Mouse (Mus musculus) liver, embryonic 15.5 days (tissue): ENCODE measurements around the gene Prkcg. TPM values are rescaled to one million over a fixed set of nuclear protein-coding genes. Genes with fewer than 3 reads are reported as not detected.

Experiments used
- ATAC-seq: fragments of 200-750 bp; cut with Nextera tagmentation; 2 replicates; pipeline ENCODE4 v1.8.0; 2017; ENCODE audit warnings: moderate number of reproducible peaks, mild to moderate bottlenecking, moderate library complexity; ENCODE audit not compliant: insufficient read depth
- H3K27ac ChIP-seq: fragments of 300-500 bp; sonication (generic); replicated peaks from 2 replicates; pipeline ENCODE4 v1.5.1; 2015; ENCODE audit warnings: mild to moderate bottlenecking, inconsistent platforms
- H3K27me3 ChIP-seq: fragments of 300-500 bp; sonication (generic); 2 replicates; pipeline ENCODE4 v1.6.1; 2015; ENCODE audit warnings: mild to moderate bottlenecking, inconsistent platforms
- H3K36me3 ChIP-seq: fragments of 300-500 bp; sonication (generic); replicated peaks from 2 replicates; pipeline ENCODE4 v1.6.1; 2015; ENCODE audit warnings: moderate library complexity, mild to moderate bottlenecking, inconsistent platforms
- H3K4me1 ChIP-seq: fragments of 300-500 bp; sonication (generic); replicated peaks from 2 replicates; pipeline ENCODE4 v1.6.1; 2015; ENCODE audit warnings: inconsistent platforms
- H3K4me2 ChIP-seq: fragments of 300-500 bp; sonication (generic); 2 replicates; pipeline ENCODE4 v1.6.1; 2015; ENCODE audit warnings: moderate library complexity, mild to moderate bottlenecking, inconsistent platforms
- H3K4me3 ChIP-seq: fragments of 300-500 bp; sonication (generic); replicated peaks from 2 replicates; pipeline ENCODE4 v1.5.1; 2015; ENCODE audit warnings: mild to moderate bottlenecking, inconsistent platforms
- H3K9ac ChIP-seq: fragments of 300-500 bp; sonication (generic); 2 replicates; pipeline ENCODE4 v1.6.1; 2015; ENCODE audit warnings: moderate library complexity, mild to moderate bottlenecking, inconsistent platforms
- H3K9me3 ChIP-seq: fragments of 300-500 bp; sonication (generic); replicated peaks from 2 replicates; pipeline ENCODE4 v1.6.1; 2016; ENCODE audit warnings: inconsistent platforms
- WGBS: fragments of 180-500 bp; shearing (Covaris S2); methylation state at CpG from one replicate; pipeline ENCODE4 v1.1.7; 2015; ENCODE audit warnings: mixed read lengths; ENCODE audit not compliant: insufficient replicate concordance; 5-methylcytosine and 5-hydroxymethylcytosine counted together
- polyA plus RNA-seq: library from polyadenylated mRNA; unstranded; fragments of >200 nt; fragmentation: Nextera tagmentation; extraction: Ambion mirVana; gene quantifications from 2 replicates; pipeline ENCODE4 v1.2.1, GENCODE M21; 2015

Gene Prkcg
- polyA plus RNA-seq, 1 experiment from 2014 or later = not detected

DNA sequence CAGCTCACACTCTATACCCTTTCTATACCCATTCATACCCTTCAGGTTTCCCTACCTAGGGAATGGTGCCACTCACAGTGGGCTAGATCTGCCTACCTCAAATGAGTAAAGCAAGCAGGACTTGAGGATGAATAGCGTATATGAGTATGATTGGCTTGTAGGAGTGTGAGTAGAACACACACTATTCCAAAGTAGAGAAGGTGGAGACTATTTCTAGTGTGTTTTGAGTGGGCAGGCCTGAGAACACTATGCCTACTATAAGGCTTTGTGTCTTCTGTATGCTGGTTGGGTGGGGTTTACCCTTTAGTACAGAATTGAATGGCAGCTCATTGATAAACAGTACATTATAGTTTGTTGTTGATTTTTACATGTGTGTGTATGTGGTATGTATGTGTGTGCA, 34.8 kb downstream of the Prkcg start:
- no peak for ATAC-seq
- 82% methylated on average over 1 of the region's 1 CpGs for whole genome bisulfite sequencing

DNA sequence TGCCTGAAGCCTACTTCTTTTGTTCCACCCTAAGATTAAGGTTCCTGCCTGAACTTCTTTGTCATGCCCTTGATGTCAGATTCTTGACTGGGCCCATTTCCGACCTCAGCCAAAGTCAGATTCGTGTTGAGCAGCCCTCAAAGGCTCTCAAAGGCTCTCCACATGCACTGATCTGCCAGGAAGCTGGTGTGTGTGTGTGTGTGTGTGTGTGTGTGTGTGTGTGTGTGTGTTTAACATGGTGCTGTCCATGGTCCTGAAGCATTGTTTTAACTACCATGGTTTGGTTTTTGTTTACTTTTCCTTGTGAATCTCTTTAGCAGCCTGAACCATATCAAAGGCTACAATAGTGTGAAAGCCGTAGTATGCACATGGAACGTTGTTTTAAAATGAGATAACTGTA, 39.0 kb downstream of the Prkcg start:
- H3K4me3 ChIP-seq = no peak overlapping the region
- 48% methylated on average over 4 of the region's 4 CpGs for WGBS
- H3K9me3 ChIP-seq = no peaks in the 10 kb centered on the region
- H3K4me2 ChIP-seq = no peak overlapping the region
- H3K4me1 ChIP-seq = no peaks in the 10 kb centered on the region
- H3K27ac ChIP-seq = no peak overlapping the region
- no peaks in the 10 kb centered on the region for H3K36me3 ChIP-seq
- H3K9ac ChIP-seq = no peak overlapping the region
- no peak for ATAC-seq
- H3K27me3 ChIP-seq = peaks cover 39% of the 10 kb centered on the region

More for the DNA sequence above, 34.8 kb downstream of the Prkcg start:
- no peak overlapping the region for H3K4me2 ChIP-seq
- H3K27ac ChIP-seq = no peak overlapping the region
- no peaks in the 10 kb centered on the region for H3K4me1 ChIP-seq
- H3K9me3 ChIP-seq = no peaks in the 10 kb centered on the region
- H3K9ac ChIP-seq = no peak overlapping the region
- H3K27me3 ChIP-seq = no peaks in the 10 kb centered on the region
- no peak overlapping the region for H3K4me3 ChIP-seq
- no peaks in the 10 kb centered on the region for H3K36me3 ChIP-seq

DNA sequence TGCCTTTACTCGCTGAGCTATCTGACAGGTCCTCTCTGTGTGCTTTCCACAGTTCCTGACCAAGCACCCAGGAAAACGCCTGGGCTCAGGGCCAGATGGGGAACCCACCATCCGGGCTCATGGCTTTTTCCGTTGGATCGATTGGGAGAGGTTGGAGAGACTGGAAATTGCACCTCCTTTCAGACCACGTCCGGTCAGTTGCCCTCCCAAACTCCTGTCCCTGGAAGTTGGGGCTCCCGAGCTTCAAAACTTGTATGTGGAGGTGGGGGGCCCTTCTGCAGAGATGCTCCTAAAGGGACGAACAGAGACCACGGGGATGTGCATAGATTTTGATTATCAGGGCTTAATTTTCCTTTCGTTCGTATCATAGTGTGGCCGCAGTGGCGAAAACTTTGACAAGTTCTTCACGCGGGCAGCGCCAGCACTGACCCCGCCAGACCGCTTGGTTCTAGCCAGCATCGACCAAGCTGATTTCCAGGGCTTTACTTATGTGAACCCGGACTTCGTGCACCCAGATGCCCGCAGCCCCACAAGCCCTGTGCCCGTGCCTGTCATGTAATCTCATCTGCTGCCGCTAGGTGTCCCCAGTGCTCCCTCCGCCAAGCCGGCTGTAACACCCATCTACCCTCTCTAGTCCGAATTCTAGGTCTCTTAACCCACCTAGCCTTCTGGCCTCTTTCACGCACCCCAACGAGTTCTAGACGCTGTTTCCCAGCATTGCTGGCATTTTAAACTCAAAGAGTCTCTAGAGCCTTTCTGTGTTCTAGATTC, 41.0 kb downstream of the Prkcg start:
- Histone ChIP-seq H3K4me3 (no peak overlapping the region), H3K4me1 (no peaks in the 10 kb centered on the region), H3K27ac (no peak overlapping the region), H3K4me2 (0 out of 2 replicates have a peak overlapping the region, but pooled peaks have one; percentile 18), H3K36me3 (no peaks in the 10 kb centered on the region), H3K9ac (no peak overlapping the region), H3K27me3 (peaks cover 56% of the 10 kb centered on the region), H3K9me3 (no peaks in the 10 kb centered on the region)
- ATAC-seq = no peak
- WGBS = 14% methylated on average over 31 of the region's 31 CpGs

DNA sequence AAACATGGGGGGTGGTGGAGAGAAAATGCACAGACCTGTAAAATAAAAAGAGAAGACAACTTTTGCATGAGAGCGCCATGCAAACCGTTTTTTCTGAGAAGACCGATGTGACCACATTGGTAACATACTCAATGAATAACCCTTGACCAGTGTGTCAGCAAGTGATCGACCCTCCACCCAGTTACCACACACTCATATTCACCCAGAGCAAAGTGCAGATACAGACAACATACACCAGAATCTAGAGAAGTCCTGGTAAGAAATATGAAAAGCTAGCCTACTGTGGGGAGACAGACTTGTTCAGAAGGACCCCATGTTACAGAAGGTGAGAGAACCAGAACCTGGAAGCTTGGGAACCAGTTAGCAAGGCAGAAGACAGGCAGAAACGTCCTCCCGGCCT, 42.2 kb downstream of the Prkcg start:
- WGBS = 40% methylated on average over 6 of the region's 6 CpGs

DNA sequence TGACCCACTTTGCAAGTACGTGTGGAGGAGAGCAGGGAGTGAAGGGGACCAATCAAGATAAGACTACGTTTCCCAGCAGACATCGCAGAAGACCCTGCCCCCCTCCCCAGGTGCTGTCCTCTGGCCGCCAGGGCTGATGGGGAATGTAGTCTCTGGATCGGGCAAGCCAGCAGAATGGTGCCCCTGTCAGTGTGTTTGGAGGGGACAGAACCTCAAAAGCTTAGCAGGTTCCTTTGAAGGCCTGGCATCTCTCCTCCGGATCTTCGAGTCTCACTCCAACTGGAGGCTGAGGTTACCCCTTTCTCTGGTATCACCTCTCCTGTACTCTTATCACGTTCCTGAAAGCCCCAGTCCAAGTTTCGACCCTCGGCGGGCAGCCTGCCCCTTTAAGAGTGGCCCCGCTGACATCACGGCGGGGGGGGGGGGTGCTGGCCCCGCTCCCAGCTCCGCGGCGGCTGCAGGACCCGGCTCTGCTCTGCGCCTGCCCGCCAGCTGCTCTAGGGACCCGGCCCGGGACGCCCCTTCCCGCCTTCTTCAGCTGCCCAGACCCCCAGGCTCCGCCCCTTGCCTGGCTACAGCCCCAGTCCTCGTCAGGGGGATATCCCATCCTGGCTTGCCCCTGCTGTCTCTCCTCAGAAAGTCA, 42.7 kb downstream of the Prkcg start:
- Histone ChIP-seq H3K9me3 (no peaks in the 10 kb centered on the region), H3K4me3 (no peak overlapping the region; the same call in 1 of the 2 replicates), H3K9ac (no peak overlapping the region), H3K36me3 (no peaks in the 10 kb centered on the region), H3K4me1 (no peaks in the 10 kb centered on the region), H3K4me2 (peak overlapping the region; percentile 33; the same call in 1 of the 2 replicates), H3K27ac (no peak overlapping the region), H3K27me3 (peaks cover 64% of the 10 kb centered on the region)
- ATAC-seq = peak; percentile 22; the same call in 1 of the 2 replicates
- WGBS = 1% methylated on average over 27 of the region's 27 CpGs

More for the DNA sequence above, 42.2 kb downstream of the Prkcg start:
- Histone ChIP-seq H3K9ac (no peak overlapping the region), H3K4me3 (no peak overlapping the region), H3K36me3 (no peaks in the 10 kb centered on the region), H3K27me3 (peaks cover 60% of the 10 kb centered on the region), H3K4me1 (no peaks in the 10 kb centered on the region), H3K9me3 (no peaks in the 10 kb centered on the region), H3K27ac (no peak overlapping the region), H3K4me2 (no peak overlapping the region)
- ATAC-seq = no peak

DNA sequence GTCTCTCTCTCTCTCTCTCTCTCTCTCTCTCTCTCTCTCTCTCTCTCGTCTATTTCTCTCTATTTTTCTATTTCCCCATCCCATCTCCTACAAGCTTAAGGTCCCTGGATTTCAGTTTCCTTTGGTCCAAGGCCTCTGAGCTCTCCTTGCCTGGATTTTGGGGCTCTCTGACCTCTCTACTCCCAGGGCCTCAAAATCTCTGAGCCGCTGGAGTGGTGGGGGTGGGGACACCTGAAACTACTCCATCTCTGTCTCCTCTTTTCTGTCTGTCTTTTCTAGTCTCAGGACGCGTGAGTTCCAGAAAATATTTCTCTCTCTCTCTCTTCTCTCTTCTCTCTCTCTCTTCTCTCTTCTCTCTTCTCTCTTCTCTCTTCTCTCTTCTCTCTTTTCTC, 43.2 kb downstream of the Prkcg start:
- Histone ChIP-seq H3K9me3 (no peaks in the 10 kb centered on the region), H3K36me3 (no peaks in the 10 kb centered on the region), H3K4me3 (no peak overlapping the region), H3K4me2 (no peak overlapping the region), H3K4me1 (no peaks in the 10 kb centered on the region), H3K27me3 (peaks cover 65% of the 10 kb centered on the region), H3K9ac (no peak overlapping the region), H3K27ac (no peak overlapping the region)
- no peak for ATAC-seq
- WGBS = 12% methylated on average over 4 of the region's 4 CpGs

DNA sequence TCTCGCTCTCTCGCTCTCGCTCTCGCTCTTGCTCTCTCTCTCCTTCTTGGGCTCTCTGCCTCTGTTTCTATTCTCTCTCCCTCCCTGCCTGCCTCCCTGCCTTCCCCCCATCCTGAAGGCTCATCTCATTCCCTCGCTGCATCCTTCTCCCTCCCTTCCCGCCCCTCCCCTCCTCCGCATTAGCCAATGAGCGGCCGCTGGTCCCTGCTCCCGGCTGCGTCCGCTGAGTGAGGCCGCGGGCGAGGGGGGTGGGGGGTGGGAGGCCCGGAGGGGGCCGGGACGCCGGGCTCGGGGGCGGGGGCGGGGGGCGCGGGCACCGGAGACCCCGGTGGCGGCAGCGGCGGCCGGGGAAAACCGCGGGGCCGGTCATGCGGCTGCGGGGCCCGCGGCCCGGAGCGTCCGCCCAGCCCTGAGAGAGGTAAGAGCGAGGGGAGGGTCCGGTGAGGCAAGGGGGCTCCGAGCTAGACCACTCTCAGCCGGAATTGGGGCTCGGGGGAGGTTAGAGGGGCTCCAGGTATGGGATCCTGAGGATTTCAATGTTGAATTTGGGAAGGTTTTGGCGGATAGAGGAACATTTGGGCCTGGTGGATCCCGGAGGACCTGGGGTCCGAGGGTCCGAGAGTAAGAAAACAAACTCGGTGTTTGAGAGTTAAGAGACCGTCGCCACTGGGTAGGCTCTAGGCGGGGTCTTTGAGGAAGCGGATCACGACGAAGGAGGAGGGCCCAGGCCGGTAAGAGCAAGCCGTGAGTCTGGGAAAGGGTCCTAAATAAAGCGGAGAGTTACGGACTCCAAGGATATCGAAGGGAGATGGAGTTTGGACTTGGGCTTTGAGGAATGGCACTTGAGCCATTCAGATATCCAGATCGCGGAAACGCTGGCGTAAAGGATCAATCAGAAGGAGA, 43.9 kb downstream of the Prkcg start, which contains the start of gene Cacng7:
Cacng7 (plus strand) TSS at position 337 of the 903 bp plus-strand sequence.
- no peak within 1 kb of the TSS for H3K27ac ChIP-seq
- WGBS = 3% methylated on average over 64 of the region's 65 CpGs
- peak within 1 kb of the TSS; percentile 21; the same call in 1 of the 2 replicates for H3K4me3 ChIP-seq
- H3K9ac ChIP-seq = no peak within 1 kb of the TSS
- peak within 1 kb of the TSS; percentile 33; the same call in 1 of the 2 replicates for H3K4me2 ChIP-seq
- no peaks in the 10 kb centered on the region for H3K9me3 ChIP-seq
- H3K36me3 ChIP-seq = no peaks in the 10 kb centered on the region
- H3K4me1 ChIP-seq = no peaks in the 10 kb centered on the region
- peaks cover 65% of the 10 kb centered on the region for H3K27me3 ChIP-seq
- no peak for ATAC-seq

DNA sequence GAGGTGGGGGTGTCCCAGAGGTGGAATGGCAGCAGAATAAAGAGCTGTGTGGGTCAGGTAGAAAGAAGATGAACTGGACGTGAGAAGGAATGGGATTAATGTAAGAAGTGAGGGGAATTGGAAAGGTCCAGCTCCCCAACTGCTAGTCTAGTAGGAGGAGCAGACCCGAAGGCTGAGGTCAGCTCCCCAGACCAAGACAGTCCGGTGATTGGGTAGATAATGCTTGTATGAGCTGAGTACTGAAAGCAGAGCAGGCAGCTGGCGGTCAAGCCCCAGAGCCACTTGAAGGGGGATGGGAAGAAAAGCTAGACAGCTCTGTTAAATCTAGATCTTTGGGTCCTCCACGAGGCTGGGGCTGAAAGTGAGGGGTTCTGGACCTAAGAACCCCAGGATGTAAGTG, 44.6 kb downstream of the Prkcg start:
- no peak overlapping the region for H3K4me2 ChIP-seq
- no peak overlapping the region for H3K9ac ChIP-seq
- 8% methylated on average over 5 of the region's 5 CpGs for WGBS
- ATAC-seq = no peak
- no peaks in the 10 kb centered on the region for H3K4me1 ChIP-seq
- peaks cover 65% of the 10 kb centered on the region for H3K27me3 ChIP-seq
- no peaks in the 10 kb centered on the region for H3K36me3 ChIP-seq
- no peak overlapping the region for H3K4me3 ChIP-seq
- H3K27ac ChIP-seq = no peak overlapping the region
- H3K9me3 ChIP-seq = no peaks in the 10 kb centered on the region

DNA sequence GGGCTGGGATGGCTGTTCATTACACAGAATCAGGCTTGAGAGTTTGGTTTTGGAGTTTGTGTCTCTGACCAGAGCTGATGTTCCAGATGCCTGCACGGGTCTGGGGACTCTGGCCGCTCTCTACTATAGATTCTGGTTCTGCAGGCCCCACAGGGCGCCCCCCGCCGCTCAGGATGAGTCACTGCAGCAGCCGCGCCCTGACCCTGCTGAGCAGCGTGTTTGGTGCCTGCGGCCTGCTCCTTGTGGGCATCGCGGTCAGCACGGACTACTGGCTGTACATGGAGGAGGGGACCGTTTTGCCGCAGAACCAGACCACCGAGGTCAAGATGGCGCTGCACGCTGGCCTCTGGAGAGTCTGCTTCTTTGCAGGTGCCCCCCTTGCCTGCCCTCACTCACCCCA, 47.4 kb downstream of the Prkcg start:
- ATAC-seq = no peak
- Histone ChIP-seq H3K36me3 (no peaks in the 10 kb centered on the region), H3K27ac (no peak overlapping the region), H3K4me2 (no peak overlapping the region), H3K4me1 (no peaks in the 10 kb centered on the region), H3K4me3 (no peak overlapping the region), H3K27me3 (peaks cover 41% of the 10 kb centered on the region), H3K9me3 (no peaks in the 10 kb centered on the region), H3K9ac (no peak overlapping the region)
- 50% methylated on average over 17 of the region's 17 CpGs for WGBS

DNA sequence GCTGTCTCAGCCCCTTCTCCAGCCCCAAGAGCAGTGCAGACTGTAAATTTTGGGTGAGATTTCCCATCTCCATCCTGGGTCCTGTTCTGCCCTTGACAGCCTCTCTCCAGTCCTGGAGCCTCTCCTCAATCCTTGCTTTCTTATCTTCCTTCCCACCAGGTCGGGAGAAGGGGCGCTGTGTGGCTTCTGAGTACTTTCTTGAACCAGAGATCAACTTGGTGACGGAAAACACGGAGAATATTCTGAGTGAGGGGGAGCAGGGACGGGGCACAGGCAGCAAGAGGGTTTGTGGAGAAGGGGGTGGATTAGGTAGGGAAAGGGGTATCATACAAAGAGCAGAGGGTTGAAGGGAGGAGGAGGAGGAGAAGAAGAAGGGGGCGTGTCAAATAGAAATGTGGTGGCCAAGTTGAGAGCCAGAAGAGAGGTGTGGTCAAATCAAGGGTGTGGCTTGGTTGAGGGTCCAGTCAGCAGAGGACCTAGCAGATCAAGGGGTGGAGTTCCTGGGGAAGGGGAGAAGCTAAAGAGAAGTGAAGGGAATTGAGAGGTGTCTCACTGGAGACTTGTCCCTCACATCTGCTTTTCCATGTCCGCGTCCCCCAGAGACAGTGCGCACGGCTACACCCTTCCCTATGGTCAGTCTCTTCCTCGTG, 49.4 kb downstream of the Prkcg start:
- no peak for ATAC-seq
- Histone ChIP-seq H3K27me3 (peaks cover 21% of the 10 kb centered on the region), H3K36me3 (no peaks in the 10 kb centered on the region), H3K4me1 (no peaks in the 10 kb centered on the region), H3K9me3 (no peaks in the 10 kb centered on the region), H3K27ac (no peak overlapping the region), H3K4me3 (no peak overlapping the region), H3K4me2 (no peak overlapping the region), H3K9ac (no peak overlapping the region)
- WGBS = 50% methylated on average over 11 of the region's 11 CpGs
